Mouse (Mus musculus) layer of hippocampus, adult 9-10 months (tissue): ENCODE data around the gene Plekhg1.

Experiments used
- DNase-seq: peaks from one replicate; pipeline ENCODE4 v3.0.0; 2022; ENCODE audit warnings: low spot score

Gene Plekhg1

DNA sequence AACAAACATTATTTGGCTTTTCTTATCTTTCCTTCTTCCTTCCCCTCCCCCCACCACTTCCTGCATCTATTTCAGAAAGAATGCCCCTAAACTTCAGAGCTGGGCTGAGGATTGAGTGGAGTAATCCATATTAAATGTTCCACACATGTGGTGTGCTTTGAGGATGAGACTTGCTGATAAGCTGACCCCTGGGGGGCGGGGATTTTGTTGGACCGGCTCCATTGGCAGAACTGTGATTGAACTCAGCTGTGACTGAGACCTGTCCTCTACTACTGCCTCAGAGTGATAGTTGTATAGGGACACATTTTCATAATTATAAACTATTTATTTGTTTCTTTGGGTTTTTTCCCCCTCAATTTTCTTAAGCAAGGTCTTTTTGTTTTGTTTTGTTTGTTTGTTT is 2.9 kb downstream of the Plekhg1 start:
- DNase-seq, result no peak

DNA sequence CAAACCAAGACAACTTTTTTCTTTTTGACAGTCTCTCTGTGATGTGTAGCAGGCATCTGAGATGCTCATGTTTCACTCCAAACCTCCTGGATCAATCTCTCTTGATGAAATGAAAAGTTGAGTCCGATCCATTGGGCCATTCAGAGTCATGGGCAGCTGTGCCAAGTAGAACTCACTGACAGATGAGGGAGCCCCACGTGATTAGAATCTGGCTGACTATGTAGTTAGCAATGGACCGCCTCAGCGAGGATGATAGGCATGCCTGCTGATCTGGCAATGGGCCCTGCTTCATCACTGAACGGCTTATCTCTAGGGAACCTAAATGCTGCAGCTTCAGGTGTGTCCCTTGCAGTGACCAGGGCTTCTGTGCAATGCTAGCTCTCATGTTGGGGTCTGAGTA is 3.7 kb downstream of the Plekhg1 start:
- DNase-seq, result no peak

DNA sequence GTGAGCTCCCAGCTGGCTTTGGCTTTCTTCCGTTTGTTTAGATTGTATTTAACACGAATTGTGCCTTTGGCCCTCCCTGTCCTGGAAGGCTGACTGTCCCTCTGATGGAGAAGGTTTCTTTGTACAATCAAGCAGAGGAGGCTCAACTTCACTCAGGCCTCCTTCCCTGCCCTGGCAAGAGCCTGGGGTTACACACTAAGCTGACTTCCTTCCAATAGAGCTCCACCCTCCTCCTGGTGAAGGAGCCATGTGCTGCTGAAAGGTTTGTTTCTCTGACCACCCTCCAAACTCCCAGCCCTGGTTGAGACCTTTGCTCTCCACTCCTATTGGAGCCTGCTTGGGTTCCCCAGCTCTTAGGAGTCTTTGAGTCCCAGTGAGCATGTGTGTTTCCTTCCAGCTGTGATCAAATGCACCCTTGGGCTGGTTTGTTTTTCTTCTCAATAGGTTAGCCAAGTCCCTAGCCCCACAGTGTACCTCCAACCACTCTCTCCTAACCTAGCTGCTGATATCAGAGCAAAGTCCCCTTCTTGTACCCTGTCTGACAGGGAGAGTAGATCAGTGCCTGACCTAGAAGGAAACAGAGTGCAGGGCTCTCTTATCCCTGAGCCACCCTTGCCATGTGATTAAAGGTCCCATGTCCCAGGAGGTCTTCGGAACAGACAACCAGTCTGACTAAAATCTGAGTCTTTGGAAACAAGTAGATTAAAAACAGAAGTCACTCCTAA is 6.8 kb downstream of the Plekhg1 start:
- DNase-seq, result no peak

- no peak for DNase-seq
These were observed 9.4 kb downstream of the Plekhg1 start for GRCm38 (mm10) chr10:3749580-3749979.

DNA sequence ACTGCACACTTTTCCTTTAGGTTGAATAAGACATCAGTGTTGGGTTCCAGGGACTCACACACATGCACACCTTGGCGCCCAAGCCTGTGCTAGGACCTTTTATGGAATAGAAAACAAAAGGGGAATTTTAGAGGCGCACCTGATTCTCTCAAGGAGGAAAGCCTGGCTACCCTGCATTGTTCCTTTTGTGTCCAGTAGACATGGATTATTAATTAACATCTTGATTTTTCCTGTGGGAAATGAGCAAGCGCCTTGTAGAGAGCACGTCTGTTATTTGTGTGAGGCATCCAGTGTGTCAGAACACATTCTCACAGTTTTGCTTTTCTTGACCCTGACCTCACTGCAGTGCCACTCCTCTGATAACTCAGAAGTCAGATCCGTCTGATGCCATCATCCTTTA is 21.8 kb downstream of the Plekhg1 start:
- no peak for DNase-seq

GRCm38 (mm10) chr10:3763199-3763598 is 23.0 kb downstream of the Plekhg1 start:
- DNase-seq, result no peak

DNA sequence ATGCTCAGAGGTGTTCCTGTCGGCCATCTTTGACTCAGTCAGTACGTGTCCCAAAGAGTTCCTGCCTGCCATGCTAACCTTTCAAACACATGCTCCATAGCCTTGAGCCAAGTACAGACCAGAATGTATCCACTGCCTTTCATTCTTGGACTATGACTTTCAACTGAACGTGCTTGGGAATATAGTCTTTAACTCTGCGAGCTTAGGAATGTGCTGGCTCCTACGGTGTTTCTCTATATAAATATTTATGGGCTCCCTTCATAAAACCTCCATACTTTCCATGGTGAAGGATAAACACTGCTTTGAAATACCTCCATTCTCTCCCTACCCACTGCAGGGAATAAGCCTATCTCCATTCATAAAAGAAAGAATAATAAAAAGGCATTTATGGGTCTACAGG is 29.0 kb downstream of the Plekhg1 start:
- DNase-seq, result no peak

GRCm38 (mm10) chr10:3774330-3774729 is 34.2 kb downstream of the Plekhg1 start:
- no peak for DNase-seq

GRCm38 (mm10) chr10:3776761-3777160 is 36.6 kb downstream of the Plekhg1 start:
- DNase-seq, result no peak

- DNase-seq, result no peak
These were observed 45.2 kb downstream of the Plekhg1 start for GRCm38 (mm10) chr10:3785362-3785761.

- no peak for DNase-seq
These were observed 46.4 kb downstream of the Plekhg1 start for GRCm38 (mm10) chr10:3786531-3786930.

GRCm38 (mm10) chr10:3787006-3787405 is 46.8 kb downstream of the Plekhg1 start:
- DNase-seq, result no peak

DNA sequence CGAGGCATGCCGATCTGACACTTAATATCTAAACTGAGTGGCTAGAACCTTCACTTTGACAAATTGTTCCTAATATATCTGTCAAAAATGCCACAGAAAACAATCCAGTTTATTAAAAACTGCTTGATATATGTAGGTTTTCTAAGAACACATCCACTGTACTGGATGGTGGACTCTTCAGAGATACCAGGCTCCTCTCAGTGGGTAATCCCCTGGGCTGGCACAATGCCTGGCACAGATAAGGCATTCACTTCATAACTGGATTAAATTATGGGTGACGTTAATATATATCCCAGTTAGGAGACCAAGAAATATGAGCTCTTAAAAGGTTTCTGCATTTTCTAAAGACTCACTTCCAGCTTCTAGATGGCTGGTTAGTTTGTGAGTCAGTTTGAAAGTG is 53.7 kb downstream of the Plekhg1 start:
- DNase-seq, result no peak

GRCm38 (mm10) chr10:3799455-3799854 is 59.3 kb downstream of the Plekhg1 start:
- no peak for DNase-seq

DNA sequence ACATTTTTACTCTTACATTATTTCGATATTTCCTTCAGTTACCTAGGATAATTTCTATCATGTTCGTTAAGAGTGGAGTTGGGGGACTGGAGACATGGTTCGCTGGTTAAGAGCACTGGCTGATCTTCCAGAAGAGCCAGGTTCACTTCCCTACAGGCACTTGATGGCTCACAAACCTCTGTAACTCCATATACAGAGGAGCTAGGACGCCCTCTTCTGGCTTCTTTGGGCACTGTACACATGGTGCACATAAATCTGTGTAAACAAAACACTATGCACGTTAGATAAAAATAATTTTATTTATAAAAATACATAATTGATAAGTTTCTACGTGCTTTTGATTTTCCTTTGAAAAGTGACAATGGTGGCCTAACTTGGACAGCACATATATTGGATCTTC is 61.1 kb downstream of the Plekhg1 start:
- DNase-seq, result no peak

- DNase-seq, result no peak
These were observed 65.2 kb downstream of the Plekhg1 start for GRCm38 (mm10) chr10:3805334-3805733.

DNA sequence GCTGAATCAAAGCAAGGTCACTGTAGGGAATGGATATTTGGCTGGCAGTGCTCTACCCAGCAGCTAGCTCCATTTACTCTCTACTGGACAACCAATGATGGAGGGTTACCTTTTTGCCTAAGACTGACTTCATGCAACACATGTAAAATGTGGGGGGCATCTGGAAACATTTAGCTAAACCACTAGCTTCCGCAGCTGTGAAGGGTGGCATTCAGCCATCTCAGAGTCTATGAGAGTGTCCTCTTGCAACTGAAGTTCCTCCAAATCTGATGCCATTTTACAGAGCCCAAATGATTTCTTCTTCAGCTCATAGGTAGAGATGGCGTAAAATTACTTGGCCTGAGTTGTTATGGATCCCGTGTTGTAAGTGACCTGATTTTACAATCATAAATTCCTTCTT is 67.8 kb downstream of the Plekhg1 start:
- DNase-seq, result no peak

GRCm38 (mm10) chr10:3810476-3811273 is 70.5 kb downstream of the Plekhg1 start:
- no peak for DNase-seq

DNA sequence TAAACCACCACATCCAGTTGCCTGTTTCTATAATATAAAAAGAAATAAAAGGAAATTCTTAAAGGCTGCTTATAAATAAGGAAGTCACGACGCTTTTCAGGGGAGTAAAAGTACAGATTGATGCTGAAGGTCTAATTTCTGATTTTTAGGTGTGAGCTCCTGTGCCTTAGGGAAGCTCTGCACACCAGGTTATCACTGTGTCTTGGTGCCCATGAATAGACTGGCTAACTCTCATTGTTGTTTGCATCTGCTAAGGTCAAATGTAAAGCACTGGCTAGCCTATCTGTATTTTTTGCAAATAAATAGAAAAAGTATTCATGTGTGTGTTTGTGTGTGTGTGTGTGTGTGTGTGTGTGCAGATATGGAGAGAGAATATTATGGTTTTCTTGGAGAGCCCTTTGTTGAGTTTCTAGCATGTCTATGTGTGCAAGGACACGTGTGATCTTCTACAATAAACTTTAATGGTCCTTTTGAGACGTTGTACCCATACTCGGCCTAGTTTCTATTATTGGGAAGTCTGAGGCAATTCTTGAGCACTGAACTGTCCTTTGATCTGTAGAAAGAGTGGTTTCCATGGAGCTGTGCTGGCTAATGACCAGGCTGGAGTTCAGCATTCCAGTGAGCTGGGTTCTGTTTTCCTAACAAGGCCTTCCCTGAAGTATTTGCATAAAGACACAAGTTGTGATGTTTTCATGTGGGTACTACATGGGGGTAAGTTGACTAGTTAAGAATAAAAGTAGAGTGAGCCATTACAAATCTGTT is 79.0 kb downstream of the Plekhg1 start:
- no peak for DNase-seq

GRCm38 (mm10) chr10:3823826-3824225 is 83.7 kb downstream of the Plekhg1 start:
- DNase-seq, result no peak

DNA sequence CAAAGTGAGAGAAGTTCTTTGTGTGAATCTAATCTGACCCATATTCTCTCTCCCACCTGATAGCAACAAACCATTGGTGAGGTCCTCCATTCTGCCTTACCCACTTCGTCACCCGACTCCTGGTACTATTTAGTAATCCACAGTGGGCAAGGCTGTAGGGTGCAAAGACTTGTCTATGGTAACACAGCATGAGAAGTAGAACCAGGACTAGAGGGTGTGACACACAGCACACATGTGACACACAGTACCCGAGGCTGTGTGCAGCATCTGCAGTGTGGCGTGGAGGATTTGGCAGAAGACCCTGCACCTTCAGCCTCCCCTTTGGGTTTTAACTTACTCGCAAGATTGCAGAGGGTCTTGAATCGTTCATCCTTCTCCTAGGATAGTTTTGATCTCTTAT is 85.9 kb downstream of the Plekhg1 start:
- DNase-seq, result no peak

DNA sequence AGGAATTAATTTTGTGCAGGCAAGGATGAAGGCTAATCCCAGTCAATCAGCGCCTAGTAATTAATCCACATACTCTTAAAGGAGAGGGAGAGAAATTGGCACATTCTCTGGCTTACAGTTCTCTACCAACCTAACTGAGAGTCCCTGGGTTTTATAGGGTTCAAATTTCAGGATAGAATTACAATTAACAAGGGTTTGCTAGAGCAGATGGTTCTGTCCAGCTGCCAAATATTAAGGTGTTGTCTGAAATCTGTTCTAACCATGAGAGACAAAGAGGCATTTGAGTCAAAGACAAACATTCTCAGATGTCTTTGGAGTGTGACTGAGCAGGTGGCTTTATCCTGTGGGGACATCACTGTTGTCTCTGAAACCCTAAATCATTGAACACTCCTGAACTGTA is 87.2 kb downstream of the Plekhg1 start:
- no peak for DNase-seq

DNA sequence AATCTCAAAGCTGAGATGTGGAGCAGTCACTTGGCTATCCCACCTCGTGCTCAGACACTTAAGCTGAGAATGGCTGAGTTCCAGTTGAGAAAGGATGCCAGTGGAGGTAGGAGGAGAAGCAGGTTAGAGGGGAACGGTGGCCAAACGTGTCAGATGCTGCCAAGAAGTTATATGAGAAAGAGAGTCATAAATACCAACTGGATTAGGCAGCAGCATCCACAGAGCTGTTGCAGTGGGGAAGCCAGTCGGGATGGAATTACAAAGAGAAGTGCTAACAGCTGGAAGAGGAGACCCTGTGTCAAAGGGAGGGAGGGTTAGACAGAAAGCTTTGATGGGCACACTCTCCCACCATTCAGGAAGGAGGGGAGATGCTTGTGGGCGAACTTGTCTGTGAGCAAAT is 89.3 kb downstream of the Plekhg1 start:
- no peak for DNase-seq
